Mouse (Mus musculus) bone marrow macrophage, adult 2 months (primary cell): ENCODE data around the gene Pira2.
"Not testable (repeated sequence)": the region's sequence is repeated elsewhere in the genome, so short reads cannot be mapped to it uniquely, and the experiment has no call there.

Experiments
- CTCF ChIP-seq: IDR thresholded peaks from 2 replicates; pipeline ENCODE4 v1.5.1; 2012; ENCODE audit warnings: low read depth, mild to moderate bottlenecking, low read length, moderate library complexity
- POLR2A ChIP-seq: IDR thresholded peaks from 2 replicates; pipeline ENCODE4 v1.6.1; 2012; ENCODE audit warnings: mild to moderate bottlenecking, low read depth, low read length, borderline replicate concordance

- not testable (repeated sequence) for TF ChIP-seq CTCF, POLR2A
These were observed 30.2 kb upstream of the Pira2 start for GRCm38 (mm10) chr7:3875032-3875431.
